Mouse (Mus musculus) cortical plate, adult 2 months (tissue): ENCODE measurements around the gene Pabpn1l.

Experiments
- CTCF ChIP-seq: fragments of 200-500 bp; IDR thresholded peaks from 2 replicates; pipeline ENCODE4 v1.5.1; 2011; ENCODE audit warnings: mild to moderate bottlenecking, control low read depth, low read length; ENCODE audit not compliant: insufficient read depth; ENCODE audit errors: extremely low read depth
- POLR2A ChIP-seq: fragments of 200-500 bp; IDR thresholded peaks from 2 replicates; pipeline ENCODE4 v1.6.1; 2011; ENCODE audit warnings: mild to moderate bottlenecking, low read length, control low read depth; ENCODE audit not compliant: insufficient read depth; ENCODE audit errors: extremely low read depth

GRCm38 (mm10) chr8:122575735-122576647 is 46.5 kb downstream of the Pabpn1l start:
- TF ChIP-seq CTCF (no peak), POLR2A (no peak)
